Mouse (Mus musculus) stomach, postnatal 0 days (tissue): ENCODE data around the gene Alox12e. TPM values are rescaled to one million over a fixed set of nuclear protein-coding genes. Genes with fewer than 3 reads are reported as not detected.
A peak's percentile ranks its signal among the peaks of the same experiment; 100 is the strongest.

ENCODE experiments used
- ATAC-seq: fragments of 200-750 bp; cut with Nextera tagmentation; 2 replicates; pipeline ENCODE4 v1.8.0; 2017; ENCODE audit not compliant: low FRiP score, low TSS enrichment
- DNase-seq: peaks from one replicate; pipeline ENCODE4 v3.0.0-alpha.2; 2016; ENCODE audit warnings: low spot score
- H3K27ac ChIP-seq: fragments of 300-500 bp; sonication (generic); replicated peaks from 2 replicates; pipeline ENCODE4 v1.5.1; 2014; ENCODE audit warnings: mild to moderate bottlenecking, control low read depth
- H3K27me3 ChIP-seq: fragments of 300-500 bp; sonication (generic); 2 replicates; pipeline ENCODE4 v1.6.1; 2014; ENCODE audit warnings: low read length; ENCODE audit not compliant: control insufficient read depth, insufficient read depth
- H3K36me3 ChIP-seq: fragments of 300-500 bp; sonication (generic); 2 replicates; pipeline ENCODE4 v1.6.1; 2014; ENCODE audit warnings: low read length, mixed read lengths; ENCODE audit not compliant: control insufficient read depth, insufficient read depth
- H3K4me1 ChIP-seq: fragments of 300-500 bp; sonication (generic); replicated peaks from 2 replicates; pipeline ENCODE4 v1.6.1; 2014; ENCODE audit warnings: antibody characterized with exemption; ENCODE audit not compliant: control insufficient read depth, insufficient read depth
- H3K4me2 ChIP-seq: fragments of 300-500 bp; sonication (generic); replicated peaks from 2 replicates; pipeline ENCODE4 v1.6.1; 2014; ENCODE audit warnings: low read depth, mild to moderate bottlenecking, control low read depth, moderate library complexity
- H3K4me3 ChIP-seq: fragments of 300-500 bp; sonication (generic); 2 replicates; pipeline ENCODE4 v1.5.1; 2014; ENCODE audit warnings: low read depth, low read length, control low read depth
- H3K9ac ChIP-seq: fragments of 300-500 bp; sonication (generic); 2 replicates; pipeline ENCODE4 v1.6.1; 2014; ENCODE audit warnings: mild to moderate bottlenecking, low read length, control low read depth, mixed read lengths
- H3K9me3 ChIP-seq: fragments of 300-500 bp; sonication (generic); 2 replicates; pipeline ENCODE4 v1.6.1; 2016; ENCODE audit warnings: low read length; ENCODE audit not compliant: control insufficient read depth
- CTCF ChIP-seq: IDR thresholded peaks from 2 replicates; pipeline ENCODE4 v1.5.1; 2016; ENCODE audit warnings: antibody characterized with exemption, low read depth, mild to moderate bottlenecking, moderate library complexity
- EP300 ChIP-seq: optimal IDR thresholded peaks from 2 replicates; pipeline ENCODE3; 2016; ENCODE audit warnings: antibody characterized with exemption
- WGBS: fragments of 180-500 bp; shearing (Covaris S2); extraction: QIAGEN DNeasy Blood & Tissue Kit; methylation state at CpG from one replicate; pipeline ENCODE4 v1.1.7; 2014; 5-methylcytosine and 5-hydroxymethylcytosine counted together
- polyA plus RNA-seq: library from polyadenylated mRNA; unstranded; fragments of >200 nt; fragmentation: Nextera tagmentation; extraction: Ambion mirVana; gene quantifications from 2 replicates; pipeline ENCODE4 v1.2.1, GENCODE M21; 2015

Alox12e gene
- polyA plus RNA-seq, 1 experiment from 2014 or later = 0.05 TPM

GRCm38 (mm10) chr11:70345546-70345945, 23.1 kb upstream of the Alox12e start:
- no peak for TF ChIP-seq CTCF
- TF ChIP-seq EP300 = no peak
- H3K36me3 ChIP-seq = no peaks in the 10 kb centered on the region
- no peak overlapping the region for H3K4me3 ChIP-seq
- no peaks in the 10 kb centered on the region for H3K27me3 ChIP-seq
- no peaks in the 10 kb centered on the region for H3K9me3 ChIP-seq
- no peaks in the 10 kb centered on the region for H3K4me1 ChIP-seq
- no peak overlapping the region for H3K9ac ChIP-seq
- 49% methylated on average over 8 of the region's 8 CpGs for WGBS
- H3K4me2 ChIP-seq = no peak overlapping the region
- no peak overlapping the region for H3K27ac ChIP-seq
- ATAC-seq = peak; percentile 95
- peak; percentile 74 for DNase-seq

GRCm38 (mm10) chr11:70345061-70345460, 22.6 kb upstream of the Alox12e start:
- no peaks in the 10 kb centered on the region for H3K4me1 ChIP-seq
- TF ChIP-seq CTCF = no peak
- TF ChIP-seq EP300 = no peak
- DNase-seq = no peak
- no peak overlapping the region for H3K4me3 ChIP-seq
- peak; percentile 35 for ATAC-seq
- H3K27me3 ChIP-seq = no peaks in the 10 kb centered on the region
- H3K4me2 ChIP-seq = no peak overlapping the region
- H3K27ac ChIP-seq = no peak overlapping the region
- no peak overlapping the region for H3K9ac ChIP-seq
- no peaks in the 10 kb centered on the region for H3K36me3 ChIP-seq
- 70% methylated on average over 10 of the region's 10 CpGs for WGBS
- H3K9me3 ChIP-seq = no peaks in the 10 kb centered on the region

GRCm38 (mm10) chr11:70339481-70339880, 17.1 kb upstream of the Alox12e start:
- Histone ChIP-seq H3K36me3 (no peaks in the 10 kb centered on the region), H3K27me3 (no peaks in the 10 kb centered on the region), H3K27ac (no peak overlapping the region), H3K4me1 (no peaks in the 10 kb centered on the region), H3K9ac (no peak overlapping the region), H3K4me2 (no peak overlapping the region), H3K9me3 (no peaks in the 10 kb centered on the region), H3K4me3 (no peak overlapping the region)
- ATAC-seq (no peak), DNase-seq (no peak)
- TF ChIP-seq EP300 (no peak), CTCF (peak; percentile 20; the same call in 1 of the 2 replicates)
- 33% methylated on average over 7 of the region's 7 CpGs for WGBS

- Histone ChIP-seq H3K9ac (no peak overlapping the region), H3K9me3 (no peaks in the 10 kb centered on the region), H3K4me3 (no peak overlapping the region), H3K4me2 (no peak overlapping the region), H3K27me3 (no peaks in the 10 kb centered on the region), H3K36me3 (no peaks in the 10 kb centered on the region), H3K27ac (no peak overlapping the region), H3K4me1 (no peaks in the 10 kb centered on the region)
- TF ChIP-seq CTCF (peak; percentile 82), EP300 (no peak)
- 28% methylated on average over 4 of the region's 4 CpGs for WGBS
- 0 out of 2 replicates have a peak, but pooled peaks have one; percentile 63 for ATAC-seq
- peak; percentile 71 for DNase-seq
Observed at GRCm38 (mm10) chr11:70334477-70334876, 12.0 kb upstream of the Alox12e start.

- H3K9me3 ChIP-seq = no peaks in the 10 kb centered on the region
- H3K27me3 ChIP-seq = peaks cover 2% of the 10 kb centered on the region; the same call in 1 of the 2 replicates
- H3K4me1 ChIP-seq = no peaks in the 10 kb centered on the region
- WGBS = 78% methylated on average over 8 of the region's 8 CpGs
- no peak overlapping the region for H3K27ac ChIP-seq
- DNase-seq (no peak), ATAC-seq (no peak)
- no peak overlapping the region for H3K4me2 ChIP-seq
- H3K36me3 ChIP-seq = no peaks in the 10 kb centered on the region
- H3K4me3 ChIP-seq = no peak overlapping the region
- H3K9ac ChIP-seq = no peak overlapping the region
- TF ChIP-seq CTCF (no peak), EP300 (no peak)
Observed at GRCm38 (mm10) chr11:70324726-70325125, 2.3 kb upstream of the Alox12e start.

- 6% methylated on average over 15 of the region's 15 CpGs for WGBS
- H3K9ac ChIP-seq = no peak overlapping the region
- TF ChIP-seq CTCF (peak; percentile 88), EP300 (no peak)
- no peak overlapping the region for H3K4me3 ChIP-seq
- H3K4me2 ChIP-seq = no peak overlapping the region; the same call in 1 of the 2 replicates
- H3K27me3 ChIP-seq = peaks cover 2% of the 10 kb centered on the region; the same call in 1 of the 2 replicates
- no peaks in the 10 kb centered on the region for H3K9me3 ChIP-seq
- ATAC-seq = 0 out of 2 replicates have a peak, but pooled peaks have one; percentile 45
- DNase-seq = peak; percentile 72
- H3K4me1 ChIP-seq = no peaks in the 10 kb centered on the region
- H3K36me3 ChIP-seq = no peaks in the 10 kb centered on the region
- no peak overlapping the region for H3K27ac ChIP-seq
Observed at GRCm38 (mm10) chr11:70321664-70322063, 764 bp downstream of the Alox12e start.
